Mouse (Mus musculus): ENCODE data around the gene Ubac1.

Ubac1 gene

DNA sequence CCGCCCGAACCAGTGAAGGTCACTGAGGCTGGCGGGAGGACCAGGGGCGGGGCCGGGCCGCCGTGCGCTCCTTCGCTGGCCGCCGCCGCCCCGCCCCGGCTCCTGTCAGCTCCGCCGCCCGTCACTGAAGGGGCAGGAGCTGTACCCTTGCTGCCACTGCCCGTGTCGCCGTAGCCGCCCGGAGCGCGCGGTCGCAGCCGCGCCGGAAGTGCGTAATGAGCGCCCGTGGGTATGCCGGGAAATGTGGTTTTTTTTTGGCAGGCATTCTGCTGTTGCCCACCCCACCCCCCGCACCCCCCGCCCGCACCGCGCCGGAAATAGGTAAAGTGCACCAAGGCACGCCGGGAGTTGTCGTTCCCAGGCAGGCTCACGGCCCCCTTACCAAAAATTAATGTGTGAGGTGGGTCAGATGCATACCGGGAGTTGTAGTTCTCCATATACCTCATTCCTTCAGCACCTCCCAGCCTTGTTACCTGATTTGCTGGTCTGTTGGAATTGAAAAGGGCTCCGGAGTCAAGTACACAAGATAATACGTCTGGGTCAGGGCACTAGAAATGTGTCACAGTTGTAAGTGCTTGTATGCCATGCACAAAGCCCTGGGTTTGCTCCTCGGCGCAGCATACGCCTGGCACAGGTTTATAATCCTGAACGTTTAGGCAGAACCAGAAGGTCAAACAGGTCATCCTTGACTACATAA lies at the start of gene Ubac1:
Gene Ubac1 (minus strand): TSS at position 187 of the 697 bp plus-strand sequence.
- DNase-seq = peak; percentile 92 to 95

DNA sequence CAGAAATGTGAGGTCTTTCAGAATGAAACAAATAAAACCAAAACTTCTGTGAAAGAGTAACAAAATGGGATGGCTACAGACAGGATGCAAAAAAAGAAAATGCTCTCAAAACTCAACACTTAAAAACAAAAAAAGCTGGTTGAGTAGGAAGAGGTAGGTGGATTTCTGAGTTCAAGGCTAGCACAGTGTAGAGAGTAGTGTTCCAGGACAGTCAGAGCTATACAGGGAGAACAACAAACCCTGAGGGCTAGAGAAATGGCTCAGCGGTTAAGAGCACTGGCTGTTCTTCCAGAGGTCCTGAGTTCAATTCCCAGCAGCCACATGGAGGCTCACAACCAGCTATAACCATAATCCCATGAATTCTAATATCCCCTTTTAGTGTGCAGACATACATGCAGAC lies 47.0 kb upstream of the Ubac1 start:
- no peak for DNase-seq

DNA sequence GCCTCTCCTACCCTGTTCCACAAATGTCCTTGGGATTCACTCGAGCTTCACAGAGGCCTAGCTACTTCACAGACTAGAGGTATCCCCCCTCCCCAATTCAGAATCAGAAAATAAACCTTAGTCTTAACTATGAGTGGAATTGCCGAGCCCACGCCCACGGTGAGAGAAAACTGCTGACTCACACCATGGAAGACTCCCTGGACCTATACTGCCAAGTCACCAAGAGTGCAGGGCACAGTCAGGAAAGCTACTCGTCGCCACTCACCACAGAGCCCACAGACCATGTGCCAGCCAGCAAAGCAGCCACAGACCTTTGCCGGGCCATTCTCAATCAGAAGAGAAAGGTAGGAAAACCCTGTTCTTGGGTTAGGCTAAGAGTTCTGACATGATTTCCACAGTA lies 46.6 kb upstream of the Ubac1 start:
- DNase-seq = no peak

DNA sequence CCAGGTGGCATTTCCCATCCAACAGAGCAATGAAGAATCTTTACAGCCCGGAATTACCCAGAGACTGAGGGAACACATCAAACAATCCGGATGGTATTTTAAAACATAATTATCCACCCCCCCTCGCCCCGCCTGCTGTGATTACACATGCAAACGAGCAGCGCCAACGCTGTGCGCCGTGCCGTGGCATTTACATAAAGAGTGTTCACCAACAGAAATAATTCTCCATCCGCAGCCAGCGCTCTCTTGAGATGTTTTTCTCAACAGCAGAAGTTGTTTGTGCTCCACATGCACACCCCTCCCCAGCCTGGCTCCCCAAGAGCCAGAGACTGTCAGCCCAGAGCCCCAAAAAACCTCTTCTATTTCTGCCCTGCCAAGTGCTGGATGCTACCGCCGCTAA lies 45.0 kb upstream of the Ubac1 start:
- DNase-seq = no peak

DNA sequence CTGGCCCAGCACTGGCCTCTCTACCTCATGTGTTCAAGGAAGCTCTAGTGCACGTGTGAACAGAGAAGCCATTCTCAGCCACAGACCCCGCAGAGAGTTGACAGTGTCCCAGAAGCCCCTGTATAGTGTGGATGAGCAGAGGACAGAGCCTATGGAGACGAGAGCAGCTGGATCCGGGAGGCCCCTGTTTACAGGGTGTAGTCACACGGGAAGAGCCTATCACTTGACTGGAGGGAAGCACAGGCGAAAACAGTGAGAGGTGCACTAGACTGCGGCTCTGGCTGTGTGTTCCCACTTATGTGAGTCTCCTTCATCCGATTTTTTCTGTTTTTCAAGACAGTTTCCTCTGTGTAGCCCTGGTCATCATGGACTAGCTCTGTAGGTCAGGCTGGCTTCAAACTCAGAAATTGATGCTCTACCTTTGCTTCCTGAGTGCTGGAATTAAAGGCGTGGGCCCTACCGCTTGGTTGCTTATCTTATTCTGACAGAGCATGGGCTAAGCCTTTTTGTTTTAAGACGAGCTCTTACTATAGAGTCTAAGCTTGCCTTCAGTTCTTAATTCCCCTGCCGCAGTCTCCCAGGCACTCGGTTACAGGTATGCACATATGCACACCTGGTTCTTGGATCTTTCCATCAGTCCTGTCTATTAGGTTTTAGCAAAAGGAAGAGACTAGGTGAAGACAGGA lies 41.3 kb upstream of the Ubac1 start:
- DNase-seq = no peak

DNA sequence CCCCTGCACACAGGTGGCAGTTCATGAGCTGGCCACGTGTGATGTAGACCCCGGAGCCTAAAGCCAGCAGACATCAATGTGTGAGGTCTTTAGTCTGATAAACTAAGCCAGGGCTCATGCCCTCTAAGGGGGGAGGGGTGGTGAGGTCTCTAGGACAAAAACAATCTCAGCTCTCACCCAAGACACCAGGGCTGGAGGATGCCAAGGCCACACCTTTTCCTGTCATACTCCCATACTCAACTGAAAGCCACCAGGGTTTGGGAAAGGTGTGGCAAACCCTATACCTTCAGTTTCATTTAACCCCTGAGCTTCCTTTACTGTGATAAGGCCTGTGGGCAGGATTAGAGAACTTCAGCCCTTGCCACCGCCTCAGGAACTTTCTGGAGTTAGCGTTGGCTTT lies 40.7 kb upstream of the Ubac1 start:
- DNase-seq = no peak

DNA sequence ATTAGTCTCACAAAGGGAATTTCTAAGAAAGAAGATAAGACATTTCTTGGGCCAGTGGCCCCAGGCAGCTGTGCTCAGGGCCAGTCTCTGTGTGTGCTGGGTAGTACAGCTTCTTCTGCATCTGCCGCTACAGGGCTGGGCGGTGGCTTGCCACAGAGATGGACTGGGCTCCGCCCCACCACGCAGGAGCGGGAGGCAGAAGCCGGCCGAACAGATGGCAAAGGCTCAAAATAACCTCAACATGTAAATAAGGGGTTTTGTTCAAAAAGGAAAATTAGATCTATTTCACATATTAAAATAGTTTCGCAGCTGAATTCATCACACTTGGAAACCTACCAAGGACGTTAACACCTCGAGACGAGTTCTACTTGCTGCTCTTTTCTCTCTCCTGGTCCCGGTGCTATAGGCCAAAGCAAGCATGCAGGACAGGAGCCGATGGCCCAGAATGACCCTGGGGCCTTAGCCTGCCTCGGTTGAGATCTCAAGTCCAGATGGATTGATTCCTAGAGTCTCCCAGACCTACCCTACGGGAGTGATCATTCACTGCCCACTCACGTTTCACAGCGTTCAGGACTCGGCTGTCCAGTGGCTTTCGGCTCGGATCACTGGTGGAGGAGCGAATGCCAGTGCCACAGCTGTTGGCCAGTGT lies 39.6 kb upstream of the Ubac1 start:
- no peak for DNase-seq

DNA sequence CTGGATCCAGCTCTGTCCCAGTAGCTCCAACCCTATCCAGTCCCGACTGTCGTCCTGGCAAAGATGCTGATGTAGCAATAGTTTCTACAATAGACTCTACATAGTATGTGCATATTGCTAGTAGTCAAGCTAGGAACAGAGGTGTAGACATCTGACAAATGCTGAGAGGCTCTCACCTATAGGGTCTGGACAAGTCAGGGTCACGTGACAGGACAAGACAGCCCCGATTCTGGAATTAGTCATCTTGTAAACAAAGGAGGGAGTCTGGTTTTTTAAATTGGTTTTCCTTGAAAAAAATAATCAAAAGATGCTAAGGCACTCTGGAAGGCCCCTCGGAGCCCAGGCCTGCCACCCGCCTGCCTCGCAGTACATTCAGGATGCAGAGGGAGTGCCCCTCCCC lies 35.5 kb upstream of the Ubac1 start:
- no peak for DNase-seq

DNA sequence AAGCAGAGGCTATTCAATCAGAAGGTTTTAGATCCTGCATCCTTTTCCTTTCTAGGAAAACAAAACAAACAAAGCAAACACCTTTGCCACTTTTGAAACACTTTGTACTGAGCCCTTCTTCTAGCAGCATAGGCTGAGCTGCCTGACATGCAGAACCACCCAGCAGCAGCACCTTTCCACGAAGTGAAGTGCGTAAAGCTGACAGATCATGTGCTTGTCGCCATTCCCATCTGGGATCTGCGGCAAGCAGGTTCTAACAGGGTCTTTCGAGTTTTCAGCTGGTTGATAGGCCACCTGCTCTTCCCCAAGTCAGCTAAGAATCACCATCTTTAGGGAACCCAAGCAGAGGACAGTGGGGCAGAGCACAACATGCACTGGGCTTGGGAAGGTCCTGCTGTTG lies 34.7 kb upstream of the Ubac1 start:
- DNase-seq = no peak

DNA sequence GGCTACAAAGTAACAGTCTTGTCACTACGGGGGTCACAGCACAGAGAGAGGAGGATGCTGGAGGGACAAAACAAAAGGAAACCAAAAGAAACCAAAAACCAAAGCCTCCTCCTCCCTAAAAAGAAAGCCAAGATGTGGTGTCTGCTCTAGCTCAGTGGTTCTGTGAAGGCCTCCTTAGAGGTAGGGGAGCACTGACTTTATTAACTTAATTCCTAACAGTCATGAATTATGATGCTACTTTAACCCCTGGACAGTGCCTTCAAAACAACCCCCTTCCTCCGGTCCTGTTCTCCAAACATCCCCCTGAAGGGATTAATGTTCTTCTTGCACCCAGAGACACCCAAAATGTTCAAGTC lies 34.2 kb upstream of the Ubac1 start:
- no peak for DNase-seq

DNA sequence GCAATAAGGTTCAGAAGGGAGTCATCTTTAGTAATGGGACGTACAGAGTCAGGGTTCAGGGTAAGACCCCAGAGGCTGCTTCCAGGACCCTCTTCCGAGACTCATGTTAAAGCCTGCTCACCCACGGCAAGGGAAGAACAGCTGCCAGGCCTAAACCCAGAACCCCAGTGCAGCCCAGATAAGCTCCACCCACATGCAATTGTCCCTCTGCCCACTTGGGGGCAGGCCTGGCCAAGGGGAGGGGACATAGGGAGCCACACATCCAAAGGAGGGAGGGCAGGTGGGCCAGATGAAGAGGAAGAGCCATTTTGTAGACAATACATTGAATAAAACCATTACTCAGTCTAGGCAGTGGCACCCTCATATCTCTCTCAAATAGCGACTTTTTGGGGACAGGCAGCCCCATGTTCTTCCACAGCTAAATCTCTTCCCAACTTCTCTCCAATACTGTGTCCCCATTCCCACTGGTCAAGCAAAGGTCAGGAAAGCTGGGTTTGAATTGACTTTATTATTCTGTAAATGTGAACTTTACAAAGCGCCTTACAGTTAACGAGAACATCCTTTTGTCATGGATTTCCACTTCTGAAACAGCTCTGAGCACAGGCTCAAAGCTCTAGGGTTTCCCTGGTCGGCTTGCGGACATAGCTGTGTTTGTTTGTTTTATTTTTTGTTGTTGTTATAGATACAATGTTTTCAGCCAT lies 33.6 kb upstream of the Ubac1 start:
- peak; percentile 63 to 75 for DNase-seq

DNA sequence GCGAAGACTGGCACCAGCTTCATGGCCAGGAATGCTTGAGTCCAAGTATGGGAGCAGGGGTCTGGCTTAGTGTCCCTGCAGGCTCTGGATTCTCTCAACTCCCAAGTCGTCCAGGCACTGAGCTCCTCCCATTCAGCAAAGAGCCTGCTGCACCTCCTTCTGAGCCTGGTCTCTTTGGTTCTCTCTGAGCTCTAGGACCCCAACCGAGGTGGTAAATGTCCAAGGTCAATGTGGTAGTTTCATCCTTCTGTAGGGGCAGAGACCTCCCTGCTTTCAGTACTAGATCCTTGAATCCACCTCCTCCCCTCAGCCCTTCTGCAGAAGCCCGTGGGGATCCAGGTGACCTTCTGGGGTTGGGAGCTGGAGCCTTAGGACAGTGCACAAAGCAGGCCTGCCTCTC lies 31.3 kb upstream of the Ubac1 start:
- no peak for DNase-seq

DNA sequence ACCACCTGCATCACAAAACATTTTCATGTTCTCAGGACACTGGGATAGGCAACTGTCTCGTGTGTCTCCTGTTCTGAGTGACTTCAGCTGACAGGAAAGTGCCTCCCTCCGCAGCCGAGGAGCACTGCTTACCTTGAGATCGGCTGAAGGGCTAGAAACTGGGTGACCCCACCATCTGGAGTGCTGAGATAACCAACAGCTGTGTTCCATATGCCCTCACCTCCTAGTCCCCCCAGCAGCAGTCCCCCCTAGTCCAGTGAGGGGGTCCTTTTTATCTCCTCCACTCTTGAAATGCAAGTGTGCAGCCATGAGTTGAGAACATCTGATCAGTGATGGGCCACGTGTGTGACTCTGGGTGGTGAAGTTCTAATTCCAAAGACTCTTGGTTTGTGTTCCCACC lies 27.3 kb upstream of the Ubac1 start:
- no peak for DNase-seq

DNA sequence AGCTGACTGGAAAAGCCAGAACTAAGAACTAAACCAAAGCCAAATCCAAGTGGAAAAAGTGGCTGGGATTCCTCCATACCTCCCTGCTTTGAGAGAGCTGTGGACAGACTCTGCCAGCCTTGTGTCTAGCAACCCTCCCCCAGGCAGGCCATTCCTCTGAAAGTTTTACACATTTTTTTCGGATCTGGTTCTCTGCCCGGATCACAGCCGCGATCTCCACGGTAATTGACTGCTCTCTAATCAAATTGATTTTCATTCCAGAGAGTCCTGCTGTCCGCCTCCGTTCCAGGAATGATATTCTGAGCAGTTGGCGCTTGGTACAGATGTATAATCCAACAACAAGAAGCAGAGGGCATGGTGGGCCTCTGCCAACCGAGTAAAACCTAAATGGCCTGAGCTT lies 22.7 kb upstream of the Ubac1 start:
- no peak for DNase-seq

DNA sequence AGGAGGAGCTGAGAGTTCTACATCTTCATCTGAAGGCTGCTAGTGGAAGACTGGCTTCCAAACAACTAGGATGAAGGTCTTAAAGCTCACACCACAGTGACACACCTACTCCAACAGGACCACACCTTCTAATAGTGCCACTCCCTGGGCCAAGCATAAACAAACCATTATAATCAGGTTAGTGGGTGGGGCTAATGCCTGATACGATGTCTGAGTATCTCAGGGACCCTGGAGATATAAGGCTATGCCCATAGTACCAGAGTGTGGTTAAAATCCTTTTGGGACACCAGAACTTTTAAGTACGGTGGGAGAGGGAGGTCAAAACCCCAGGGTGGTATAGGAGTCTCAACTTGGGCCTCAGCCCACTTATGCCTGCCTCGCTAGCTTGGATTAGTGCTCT lies 21.1 kb upstream of the Ubac1 start:
- no peak for DNase-seq

DNA sequence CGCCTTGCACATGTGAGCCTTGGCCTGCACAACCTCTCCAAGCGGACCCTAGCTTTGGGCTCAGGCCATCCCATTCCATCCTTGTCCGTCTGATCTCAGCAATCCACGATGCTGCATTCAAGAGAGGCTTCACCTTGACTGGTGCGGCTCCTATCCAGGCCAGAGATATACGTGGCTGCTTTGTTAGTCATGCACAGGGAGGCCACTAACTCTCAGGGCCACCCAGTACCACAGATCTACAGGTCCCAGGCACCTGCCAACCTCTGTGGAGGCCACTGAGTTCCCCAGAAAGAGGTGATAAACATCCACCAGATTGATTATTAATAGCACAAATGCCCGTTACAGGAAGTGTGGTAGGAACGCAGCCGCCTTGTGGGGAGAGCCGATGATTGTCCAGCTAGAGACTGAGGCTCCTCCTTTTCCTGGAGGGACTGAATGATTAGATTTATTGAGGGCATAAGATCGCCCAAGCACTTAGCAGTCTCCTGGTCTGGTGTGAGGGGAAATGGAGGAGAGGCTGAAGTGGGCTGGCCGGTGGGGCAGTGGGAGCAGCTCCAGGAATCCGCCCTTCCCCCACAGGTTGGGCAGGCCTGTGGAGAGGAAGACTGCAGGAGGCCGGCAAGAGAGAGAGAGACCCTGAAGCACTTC lies 19.7 kb upstream of the Ubac1 start:
- no peak for DNase-seq

DNA sequence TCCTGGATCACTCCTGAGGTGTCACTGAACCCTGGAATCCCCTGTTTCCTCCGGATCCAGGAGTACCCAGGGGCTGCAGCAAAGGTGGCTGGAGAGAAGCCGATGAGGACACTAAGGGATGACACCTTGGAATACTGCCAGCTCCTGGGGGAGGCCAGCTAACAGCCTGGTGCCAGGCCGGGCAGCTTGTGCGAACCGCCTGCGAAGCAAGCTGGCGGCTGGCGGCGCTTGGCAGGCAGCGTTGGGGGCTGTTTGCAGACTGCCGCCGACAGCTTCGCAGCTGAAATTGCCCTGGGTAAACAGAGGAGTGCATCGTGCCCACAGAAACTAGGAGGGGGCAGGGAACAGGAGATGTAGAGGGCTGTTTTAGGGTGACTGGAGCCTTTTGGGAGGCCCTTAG lies 18.4 kb upstream of the Ubac1 start:
- no peak for DNase-seq

DNA sequence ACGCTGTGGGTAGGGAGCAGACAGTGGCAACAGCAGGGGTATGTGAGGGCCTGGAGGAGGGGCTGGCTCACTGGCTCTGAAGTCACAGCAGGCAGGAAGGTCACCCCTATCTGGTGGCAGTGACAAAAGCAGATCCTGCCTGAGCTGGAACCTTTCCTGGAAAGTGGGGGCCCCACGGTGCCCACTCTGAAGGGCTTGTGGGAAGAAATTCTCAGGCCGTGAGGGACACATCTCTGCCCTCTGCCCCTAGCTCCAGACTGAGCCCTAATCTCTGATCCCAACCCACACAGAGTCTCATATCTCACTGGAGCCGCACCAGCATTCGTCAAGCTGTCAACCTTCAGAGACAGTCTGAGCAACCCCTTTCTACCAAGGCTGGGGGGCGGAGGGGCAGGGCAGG lies 15.8 kb upstream of the Ubac1 start:
- DNase-seq = no peak

DNA sequence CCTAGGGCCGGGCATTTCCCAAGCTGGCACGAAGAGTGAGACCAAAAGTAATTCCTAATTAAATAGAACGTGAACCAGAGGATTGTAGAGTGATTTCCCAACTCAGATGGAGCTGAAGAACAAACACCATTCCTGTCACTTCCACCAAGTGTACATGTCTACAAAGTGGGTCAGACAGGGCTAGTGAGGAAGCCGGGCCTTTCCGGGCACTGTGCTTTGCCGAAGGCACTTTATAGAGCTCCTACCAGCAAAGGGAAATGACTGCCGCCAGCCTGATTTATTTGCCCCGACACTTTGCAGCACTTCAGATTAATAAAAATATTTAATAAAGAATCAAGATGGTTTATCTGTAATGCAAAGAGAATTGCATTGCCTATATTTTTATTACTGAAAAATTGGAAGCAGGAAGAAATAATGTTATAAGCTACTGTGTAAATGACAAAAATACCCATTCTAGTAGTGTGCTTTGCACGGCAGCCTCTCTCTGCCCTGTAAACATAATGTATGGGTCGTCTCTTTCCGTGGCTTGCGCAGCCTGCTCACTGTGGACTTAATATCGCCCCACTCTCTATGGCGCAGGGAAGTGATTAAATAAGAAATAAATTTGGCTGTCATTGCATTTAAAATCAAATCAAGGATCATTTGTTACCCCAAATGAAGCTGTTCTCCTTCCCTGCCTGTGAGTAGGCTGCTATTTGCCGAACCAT lies 12.9 kb upstream of the Ubac1 start:
- DNase-seq = no peak

DNA sequence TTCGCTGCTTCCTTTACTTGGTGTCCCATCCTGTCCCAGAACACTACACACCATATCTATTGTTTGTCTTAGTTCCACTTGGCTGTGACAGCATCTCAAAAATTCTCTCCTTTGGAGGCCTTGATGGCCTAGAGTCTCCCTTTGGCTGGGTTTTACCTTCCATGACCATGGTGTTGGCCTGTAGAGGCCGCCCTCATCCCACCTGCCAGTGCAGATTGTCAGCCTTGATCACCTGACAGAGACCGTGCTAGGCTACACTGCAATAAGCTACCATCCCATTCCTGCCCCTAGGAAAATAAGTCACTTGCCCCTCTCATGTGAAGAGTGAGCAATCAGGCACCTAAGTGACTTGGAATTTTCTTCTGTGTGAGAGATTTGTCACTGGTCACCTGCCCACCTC lies 8.7 kb upstream of the Ubac1 start:
- no peak for DNase-seq

DNA sequence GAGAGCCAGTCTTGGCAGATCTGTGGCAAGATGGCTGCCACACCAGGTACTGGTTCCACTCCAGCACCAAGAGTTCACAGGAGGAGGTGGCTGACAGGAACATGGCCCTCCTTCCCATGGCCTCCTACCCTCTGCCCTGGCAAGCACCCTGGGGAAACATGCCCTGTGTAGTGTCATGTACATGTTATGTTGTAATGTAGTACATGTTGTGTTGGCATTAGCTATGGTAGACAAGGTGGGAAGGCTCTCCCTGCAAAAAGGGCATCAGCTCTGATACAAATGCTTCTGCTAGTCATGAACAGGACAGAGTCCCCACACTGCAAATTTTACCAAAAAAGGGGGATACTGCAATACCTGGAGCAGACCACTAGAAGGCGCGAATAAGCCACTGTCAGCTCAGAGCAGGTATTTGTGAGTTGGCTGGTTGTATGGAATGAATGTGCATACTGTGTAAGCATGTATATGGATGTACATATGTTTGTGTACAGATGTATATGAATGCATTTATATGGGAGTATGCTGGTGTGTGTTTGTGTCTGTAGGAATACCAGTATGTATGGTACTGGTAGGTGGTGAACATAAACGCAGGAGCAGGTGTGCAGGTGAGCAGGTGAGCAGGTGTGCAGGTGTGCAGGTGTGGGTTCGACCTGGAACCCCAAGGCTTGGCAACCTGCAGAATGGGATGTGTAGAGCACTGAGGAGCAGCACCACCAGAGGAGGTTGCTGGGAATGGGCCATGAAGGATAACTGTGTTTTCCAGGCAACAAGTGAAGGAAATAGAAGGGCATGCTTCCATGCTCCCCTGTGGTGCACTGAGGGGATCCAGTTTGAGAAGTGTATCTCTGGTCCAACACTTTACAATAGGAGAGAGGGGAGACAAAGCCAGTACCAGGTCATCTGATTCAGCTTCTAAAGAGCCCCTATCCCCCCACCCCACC lies 2.9 kb upstream of the Ubac1 start:
- peak in 1 of 2 experiments; percentile 20 for DNase-seq
